Mouse (Mus musculus) adrenal gland, postnatal 36 days (tissue): ENCODE data around the gene Gm20547. TPM values are rescaled to one million over a fixed set of nuclear protein-coding genes. Genes with fewer than 3 reads are reported as not detected.
A peak's percentile ranks its signal among the peaks of the same experiment; 100 is the strongest.
"Not testable (repeated sequence)": the region's sequence is repeated elsewhere in the genome, so short reads cannot be mapped to it uniquely, and the experiment has no call there.

Source experiments
- DNase-seq, 2 experiments: peaks; one replicate each; pipeline ENCODE4 v3.0.0; 2021; ENCODE audit warnings: mixed read lengths in 1 of 2
- total RNA-seq, 2 experiments: library from RNA; stranded (reverse); gene quantifications; 2 replicates each; pipeline ENCODE4 v1.2.3; 2021

Gene Gm20547
- total RNA-seq, 2 experiments from 2014 or later, result not detected

- DNase-seq, result no peak
Observed at GRCm38 (mm10) chr17:34853511-34853910, 28.3 kb downstream of the Gm20547 start.

- DNase-seq, result no peak
Observed at GRCm38 (mm10) chr17:34850517-34851125, 31.2 kb downstream of the Gm20547 start.

GRCm38 (mm10) chr17:34849722-34850516, 31.9 kb downstream of the Gm20547 start, which contains the start of the genes Skiv2l and Nelfe:
Gene Skiv2l, minus strand, starts transcription at chr17:34850210.
Gene Nelfe, plus strand, starts transcription at chr17:34850391.
- DNase-seq, result peak; percentile 99

- no peak for DNase-seq
Observed at GRCm38 (mm10) chr17:34847615-34848014, 34.2 kb downstream of the Gm20547 start.

- no peak for DNase-seq
Observed at GRCm38 (mm10) chr17:34847192-34847591, 34.6 kb downstream of the Gm20547 start.

- DNase-seq, result no peak
Observed at GRCm38 (mm10) chr17:34844884-34845283, 37.0 kb downstream of the Gm20547 start.

- no peak for DNase-seq
Observed at GRCm38 (mm10) chr17:34840736-34841307, 41.0 kb downstream of the Gm20547 start.

- no peak for DNase-seq
Observed at GRCm38 (mm10) chr17:34838785-34839184, 43.1 kb downstream of the Gm20547 start.

GRCm38 (mm10) chr17:34837464-34838324, 44.1 kb downstream of the Gm20547 start:
- DNase-seq, result peak in 1 of 2 experiments; percentile 12

GRCm38 (mm10) chr17:34836856-34837221, 45.0 kb downstream of the Gm20547 start, which contains the start of the genes Stk19 and Dxo:
Gene Stk19, minus strand, starts transcription at chr17:34836945.
Gene Dxo, plus strand, starts transcription at chr17:34837019.
- peak; percentile 97 for DNase-seq

- DNase-seq, result peak in 1 of 2 experiments; percentile 84
Observed at GRCm38 (mm10) chr17:34836155-34836855, 45.5 kb downstream of the Gm20547 start.

GRCm38 (mm10) chr17:34830776-34831175, 51.1 kb downstream of the Gm20547 start:
- DNase-seq, result not testable (repeated sequence)

- DNase-seq, result no peak
Observed at GRCm38 (mm10) chr17:34814818-34815370, 66.9 kb downstream of the Gm20547 start.

GRCm38 (mm10) chr17:34813747-34814146, 68.1 kb downstream of the Gm20547 start:
- DNase-seq, result peak; percentile 55 to 76

GRCm38 (mm10) chr17:34811275-34811674, 70.6 kb downstream of the Gm20547 start:
- no peak for DNase-seq

- peak in 1 of 2 experiments; percentile 21 for DNase-seq
Observed at GRCm38 (mm10) chr17:34810811-34811210, 71.0 kb downstream of the Gm20547 start.

- peak; percentile 60 to 69 for DNase-seq
Observed at GRCm38 (mm10) chr17:34810411-34810810, 71.4 kb downstream of the Gm20547 start.

- DNase-seq, result peak in 1 of 2 experiments; percentile 31
Observed at GRCm38 (mm10) chr17:34808599-34809205, 73.1 kb downstream of the Gm20547 start.

GRCm38 (mm10) chr17:34807176-34807575, 74.7 kb downstream of the Gm20547 start:
- DNase-seq, result no peak
